Mouse (Mus musculus) megakaryocyte-erythroid progenitor cell, adult 5-6 weeks (primary cell): Measurements from ENCODE around the gene Tnrc6b. TPM values are rescaled to one million over a fixed set of nuclear protein-coding genes. Genes with fewer than 3 reads are reported as not detected.
A peak's percentile ranks its signal among the peaks of the same experiment; 100 is the strongest.

Experiments used
- ATAC-seq: replicated peaks from 2 replicates; pipeline ENCODE4 v1.8.0; 2016; ENCODE audit warnings: mild to moderate bottlenecking, inconsistent platforms; ENCODE audit not compliant: severe bottlenecking, poor library complexity, low FRiP score, low TSS enrichment
- total RNA-seq, 2 experiments: library from RNA; stranded (forward) in 1 of 2; stranded (reverse) in 1 of 2; fragments of 200-1000, 215-1000 nt in 1 of 2; fragments of >200 nt in 1 of 2; fragmentation: Nextera tagmentation in 1 of 2; gene quantifications; 2 replicates each; pipeline ENCODE4 v1.2.3; 2014 to 2017

Tnrc6b gene
- total RNA-seq, 2 experiments from 2014 or later = 48.5 to 89.0 TPM

DNA sequence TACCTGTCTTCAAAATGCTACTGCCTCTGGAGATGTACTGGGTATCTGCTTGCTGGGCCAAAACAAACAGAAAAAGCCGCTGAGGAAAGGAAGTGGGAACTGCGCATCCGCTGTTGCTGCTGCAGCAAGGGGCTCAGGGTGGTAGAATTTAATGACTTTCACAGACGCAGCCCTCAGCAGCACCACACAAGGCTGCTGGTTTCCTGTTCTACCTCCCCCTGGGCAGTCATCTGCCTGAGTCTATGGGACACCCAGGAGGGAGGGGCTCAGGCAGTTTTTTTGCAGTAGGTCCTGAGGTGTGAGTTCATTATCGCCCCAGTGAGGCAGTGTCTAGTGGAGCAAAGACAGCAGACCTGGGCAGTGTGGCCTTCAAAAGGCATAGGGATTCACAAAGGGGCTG lies 13.5 kb upstream of the Tnrc6b start:
- ATAC-seq = 0 out of 2 replicates have a peak, but pooled peaks have one; percentile 20

DNA sequence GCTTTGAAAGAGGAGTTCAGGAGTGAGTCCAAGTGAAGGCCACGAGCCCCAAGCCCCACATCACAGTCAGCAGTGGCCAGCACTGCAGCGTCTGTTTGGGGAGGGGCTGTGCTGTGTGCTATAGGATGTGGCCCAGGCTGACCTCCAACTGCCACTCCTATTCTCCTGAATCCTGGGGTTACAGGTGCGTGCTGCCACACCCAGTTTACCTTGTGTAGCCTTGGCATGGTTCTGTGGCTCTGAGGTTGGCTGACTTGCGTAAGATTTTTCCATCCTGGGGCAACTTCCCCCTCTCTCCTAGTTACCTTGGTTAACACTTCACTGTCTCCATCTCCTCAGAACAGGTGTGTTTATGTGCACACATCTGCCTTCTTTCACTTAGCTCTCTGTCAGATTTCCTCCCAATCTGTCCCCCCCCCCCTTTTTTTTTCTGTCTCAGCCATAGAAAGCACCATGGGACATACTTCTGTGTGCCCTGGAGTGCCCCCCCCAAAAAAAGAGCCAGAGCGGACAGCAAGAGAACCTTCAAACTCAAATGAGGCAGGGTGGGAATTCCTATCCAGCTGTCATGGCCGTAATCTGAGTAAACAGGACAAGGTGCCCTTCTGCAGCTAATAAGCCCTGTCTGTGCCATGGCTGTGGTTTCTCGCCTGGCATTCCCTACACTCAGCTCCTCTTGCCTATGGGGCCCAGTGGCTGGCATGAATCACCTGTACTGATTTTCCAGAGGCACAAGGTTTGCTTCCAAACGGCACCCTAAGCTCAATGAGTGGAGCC lies 9.4 kb upstream of the Tnrc6b start:
- ATAC-seq = no peak

DNA sequence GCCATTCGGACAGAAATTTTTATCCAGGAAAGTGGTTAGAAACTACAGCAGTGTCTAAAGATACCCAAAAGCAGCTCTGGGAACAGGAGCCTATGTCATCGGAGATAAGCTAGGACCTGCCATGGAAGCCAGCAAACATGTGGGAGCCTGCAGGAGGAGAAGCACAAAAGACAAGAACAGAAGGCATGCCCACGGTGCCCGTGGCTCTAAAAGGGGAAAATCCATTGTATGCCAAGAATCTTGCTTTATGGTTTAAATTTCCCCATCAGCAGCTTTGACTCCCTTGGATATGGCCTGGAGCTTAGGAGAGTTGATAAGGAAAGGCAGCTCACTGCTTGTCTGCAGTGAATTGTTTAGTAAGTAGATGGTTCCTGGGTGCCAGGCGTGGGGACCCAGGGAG lies 8.2 kb upstream of the Tnrc6b start:
- ATAC-seq = no peak

DNA sequence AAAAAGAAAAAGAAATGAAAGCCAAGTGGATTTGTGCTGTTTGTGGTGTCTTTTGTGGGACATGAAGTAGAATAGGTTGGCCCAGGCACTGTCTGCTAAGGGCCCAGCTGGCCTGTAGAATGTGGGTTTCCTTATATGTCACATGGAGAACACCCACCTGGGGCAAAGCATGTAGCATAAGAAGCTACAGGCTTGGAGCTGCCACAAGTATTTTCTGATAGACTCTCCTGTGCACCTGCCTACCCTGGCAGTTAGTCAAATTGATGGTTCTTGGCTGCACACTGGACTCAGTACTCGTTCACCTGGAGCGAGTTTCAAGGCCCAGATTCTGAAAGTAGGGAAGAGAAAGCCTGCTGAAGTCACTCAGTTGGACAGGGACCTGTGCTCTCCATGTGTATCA lies 7.6 kb upstream of the Tnrc6b start:
- no peak for ATAC-seq

DNA sequence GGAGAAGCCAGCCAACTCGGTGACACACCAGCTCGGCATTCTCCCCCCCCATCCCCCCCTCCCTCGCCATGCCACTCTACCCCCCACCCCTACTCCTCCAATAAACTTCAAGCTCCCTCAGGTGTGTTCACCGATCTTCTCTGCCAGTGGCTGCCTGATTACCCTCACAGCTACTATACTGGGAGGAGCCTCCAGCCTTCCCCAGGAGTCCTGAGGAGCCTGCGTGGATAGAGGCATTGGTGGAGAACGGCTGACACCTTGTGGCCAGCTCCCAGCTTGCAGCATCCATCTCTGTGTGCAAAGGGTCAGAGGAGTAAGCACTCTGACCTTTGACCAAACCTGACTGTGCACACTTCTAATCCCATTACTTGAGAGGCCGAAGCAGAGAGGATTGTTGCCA lies 6.8 kb upstream of the Tnrc6b start:
- peak; percentile 86 for ATAC-seq

DNA sequence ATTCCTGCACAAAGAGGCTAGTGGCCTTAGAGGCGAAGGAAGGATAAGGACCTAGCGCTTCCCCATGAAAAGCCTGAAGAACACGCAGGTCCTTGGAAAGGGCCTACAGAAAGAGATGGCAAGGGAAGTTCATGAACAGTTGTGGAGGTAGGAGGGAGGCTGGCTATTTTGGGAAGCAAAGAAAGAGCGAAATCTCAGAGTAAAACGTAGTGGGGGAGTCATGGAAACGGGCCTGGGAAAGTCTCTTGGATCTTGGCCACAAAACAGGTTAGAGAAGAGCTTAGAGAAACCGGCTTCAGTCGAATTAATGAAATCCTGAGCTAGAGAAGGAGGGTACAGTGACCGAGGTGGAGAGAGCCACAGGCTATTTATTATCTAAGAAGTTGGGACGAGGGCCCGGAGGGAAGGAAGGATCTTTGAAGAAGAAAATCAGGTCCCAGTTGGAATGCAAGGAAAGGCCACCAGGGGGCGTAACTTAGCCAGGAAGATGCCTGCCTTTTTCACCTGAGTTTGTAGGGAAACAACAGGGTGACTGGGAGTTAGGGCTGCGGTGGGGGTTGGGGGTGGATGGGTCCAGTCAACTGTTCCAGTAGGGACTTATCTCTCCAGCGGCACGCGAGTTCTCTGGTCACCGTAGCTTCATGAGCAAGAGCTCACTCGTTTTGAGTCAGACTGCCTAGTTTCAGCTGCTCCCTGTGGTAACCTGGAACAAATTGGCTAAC lies 5.1 kb upstream of the Tnrc6b start:
- no peak for ATAC-seq

DNA sequence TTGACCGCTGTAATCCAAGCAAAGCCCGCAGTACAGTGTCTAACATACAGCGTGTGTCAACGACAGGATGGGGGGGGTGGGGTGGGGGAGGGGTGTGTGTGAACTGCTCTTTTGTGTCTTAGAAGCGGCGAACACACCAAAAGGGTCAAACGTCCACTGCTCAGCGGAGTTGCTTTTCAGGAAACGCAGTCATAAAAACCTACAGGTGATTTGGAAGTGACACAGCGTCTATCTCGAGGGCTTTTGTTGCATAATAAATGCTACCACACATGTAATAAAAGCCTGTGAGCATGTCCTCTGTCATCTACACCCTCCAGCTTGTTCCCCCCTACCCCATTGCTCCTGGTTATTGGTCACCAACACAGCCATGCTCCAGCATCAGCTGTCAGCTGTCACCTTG lies 4.5 kb upstream of the Tnrc6b start:
- ATAC-seq = no peak

DNA sequence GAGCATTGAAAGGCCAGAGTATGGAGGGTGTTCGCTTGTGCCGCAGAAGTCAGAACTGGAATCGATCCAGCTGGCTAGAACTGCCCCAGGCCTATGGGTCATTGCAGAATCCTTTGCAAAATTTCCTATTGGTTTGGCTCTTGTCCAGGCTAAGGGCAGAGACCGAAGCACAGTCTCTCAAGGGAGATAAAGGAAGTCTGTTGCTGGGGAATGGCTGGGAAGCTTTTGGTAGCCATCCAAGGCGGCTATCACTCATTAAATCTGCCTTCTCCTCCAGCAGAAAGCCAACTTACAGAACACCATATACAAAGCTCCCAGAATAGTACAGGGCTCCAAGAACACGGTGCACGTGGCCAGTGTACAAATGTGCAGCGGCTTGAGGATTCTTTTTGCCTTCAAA lies 4.0 kb upstream of the Tnrc6b start:
- ATAC-seq = no peak

DNA sequence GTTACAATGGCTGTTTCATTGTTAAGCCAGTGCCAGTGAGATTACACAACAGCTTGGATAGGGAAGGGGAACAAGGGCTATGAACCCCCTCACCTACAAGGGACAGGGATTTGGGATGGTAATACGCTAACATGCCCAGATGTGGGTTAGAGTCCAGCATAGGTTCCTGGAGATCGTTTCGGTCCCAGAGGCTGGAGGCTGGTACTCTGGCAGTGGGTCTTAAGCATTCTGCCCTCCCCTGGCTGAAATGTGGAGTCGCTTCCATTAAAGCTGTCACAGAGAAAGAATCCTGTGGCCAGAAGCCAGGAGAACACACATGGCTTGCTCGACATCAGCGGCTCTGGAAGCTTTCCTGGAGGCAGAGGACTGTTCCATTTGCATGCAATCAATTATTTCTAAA lies 1.5 kb upstream of the Tnrc6b start:
- no peak for ATAC-seq

DNA sequence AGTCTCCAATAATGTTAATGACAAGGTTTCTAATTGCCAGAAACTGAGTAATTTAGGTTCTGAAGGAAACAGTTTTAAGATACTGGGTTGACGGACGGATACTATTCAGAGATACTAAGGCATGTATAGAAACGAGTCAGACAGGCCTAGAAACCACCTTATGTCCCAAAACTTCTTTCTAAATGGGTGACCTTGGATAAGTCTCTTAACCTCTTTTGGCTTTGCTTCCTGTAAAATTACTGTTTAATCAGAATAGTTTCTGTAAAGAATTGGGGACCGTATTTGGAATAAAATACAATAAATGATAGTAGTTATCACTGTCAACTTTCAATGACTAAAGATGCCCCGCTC lies 881 bp upstream of the Tnrc6b start:
- ATAC-seq = no peak

DNA sequence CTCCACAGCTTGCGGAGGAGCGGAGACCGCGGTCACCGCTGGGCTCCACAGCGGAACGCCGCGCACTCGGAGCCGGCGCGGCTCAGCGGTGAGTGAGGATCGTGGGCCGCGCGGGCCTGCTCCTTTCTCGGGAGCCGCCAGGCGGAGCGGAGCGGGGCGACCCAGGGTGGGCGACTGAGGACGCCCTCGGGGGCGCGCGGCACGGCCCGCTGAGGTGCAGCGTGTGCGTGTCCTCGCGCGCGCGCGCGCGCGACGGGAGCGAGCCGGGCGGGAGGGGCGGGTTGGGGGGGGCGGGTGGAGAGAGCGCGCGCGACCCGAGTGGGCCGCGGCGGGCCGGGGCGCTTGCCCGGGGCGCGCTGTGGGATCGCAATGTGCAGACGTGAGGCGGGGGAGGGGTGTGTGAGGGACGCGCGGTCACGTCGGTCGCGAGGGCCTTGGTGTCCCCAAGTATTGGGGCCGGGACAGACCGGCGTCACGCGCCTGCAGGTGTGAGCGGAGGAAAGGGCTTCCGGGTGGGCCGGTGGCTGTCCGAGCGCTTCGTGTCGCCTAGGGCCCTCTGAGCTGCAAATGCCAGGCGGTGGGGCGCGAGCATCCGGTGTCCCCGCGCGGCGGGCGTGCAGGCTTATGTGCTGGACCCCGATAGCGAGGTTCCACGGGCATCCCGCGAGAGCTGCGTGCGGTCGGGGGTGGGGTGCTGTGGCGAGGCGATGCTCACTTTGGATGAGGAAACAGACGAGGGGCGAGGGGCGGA lies 463 bp downstream of the Tnrc6b start:
- 0 out of 2 replicates have a peak, but pooled peaks have one; percentile 13 for ATAC-seq

DNA sequence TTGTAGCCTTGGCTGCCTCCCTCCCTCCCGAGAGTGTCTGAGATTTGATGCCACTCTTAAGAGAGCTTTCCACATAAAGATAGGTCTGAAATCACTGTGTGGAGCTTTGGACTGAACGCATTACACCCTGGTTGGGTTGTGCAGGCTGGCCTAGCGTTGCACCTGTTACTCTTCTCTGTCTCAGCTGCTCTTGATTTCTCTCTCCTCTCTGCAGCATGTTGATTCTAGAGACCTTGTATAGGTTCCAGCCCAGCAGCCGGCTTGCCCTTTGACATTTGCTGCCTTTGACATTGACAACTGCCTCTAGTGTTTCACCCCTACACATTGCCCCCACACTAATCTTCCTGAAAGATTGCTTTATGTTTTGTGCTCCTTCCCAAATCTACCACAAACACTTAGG lies 3.2 kb downstream of the Tnrc6b start:
- no peak for ATAC-seq

DNA sequence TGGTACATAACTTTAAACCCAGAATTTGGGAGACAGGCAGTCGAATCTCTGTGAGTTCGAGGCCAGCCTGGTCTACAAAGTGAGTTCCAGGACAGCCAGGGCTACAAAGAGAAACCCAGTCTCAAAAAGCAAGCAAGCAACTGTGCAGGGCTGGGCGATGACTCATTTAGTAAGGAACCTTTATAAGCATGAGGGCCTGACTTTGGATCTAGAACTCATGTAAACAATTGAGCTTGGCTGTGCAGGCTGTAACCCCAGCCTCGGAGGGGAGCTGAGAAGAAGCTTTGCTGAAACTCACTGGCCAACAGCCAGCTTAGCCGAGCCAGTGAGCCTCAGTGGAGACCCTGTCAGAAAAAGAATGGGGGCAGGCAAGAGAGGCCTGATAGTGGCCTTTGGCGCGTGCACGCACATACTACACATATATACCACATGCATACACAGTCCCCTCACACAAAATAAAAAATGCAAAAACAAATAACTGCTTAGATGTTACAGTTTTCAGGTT lies 5.6 kb downstream of the Tnrc6b start:
- ATAC-seq = no peak

DNA sequence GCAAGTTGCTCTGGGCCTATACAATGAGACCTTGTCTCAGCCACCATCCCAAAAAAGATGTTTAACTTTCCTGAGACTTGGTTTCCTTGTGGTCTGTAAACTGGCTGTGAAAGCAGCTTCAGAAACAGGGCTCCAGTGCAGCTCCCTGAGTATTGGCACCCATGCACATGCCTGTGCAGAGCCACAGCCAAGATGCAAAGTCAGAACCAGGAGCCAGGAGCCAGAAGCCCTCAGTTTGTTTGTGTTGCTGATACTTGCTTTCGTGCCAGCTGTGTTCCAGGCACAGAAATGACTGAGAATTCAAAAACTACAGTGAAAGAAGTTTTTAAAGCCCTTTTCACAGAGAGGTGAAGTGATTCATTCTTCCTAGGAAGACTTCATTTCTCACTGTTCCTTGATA lies 6.3 kb downstream of the Tnrc6b start:
- ATAC-seq = no peak

DNA sequence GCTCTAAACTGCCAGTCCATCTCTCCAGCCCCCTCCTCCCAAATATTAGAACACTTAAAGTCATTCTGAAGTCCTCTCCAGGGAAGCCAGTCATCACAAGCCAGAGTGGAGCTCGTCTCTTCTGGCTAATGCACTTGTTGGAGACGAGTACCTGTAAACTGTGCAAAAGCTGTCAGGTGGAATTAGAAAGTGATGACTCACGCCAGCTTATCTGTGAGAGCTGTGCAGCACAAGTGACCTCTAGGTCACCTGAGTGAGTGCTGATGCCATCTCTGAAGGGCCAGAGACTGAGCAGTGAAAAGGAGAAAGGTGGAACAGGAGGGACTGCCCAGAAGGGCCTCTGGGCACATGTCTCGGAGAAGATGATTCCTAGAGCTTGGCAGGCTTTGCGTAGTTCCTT lies 9.1 kb downstream of the Tnrc6b start:
- ATAC-seq = no peak

DNA sequence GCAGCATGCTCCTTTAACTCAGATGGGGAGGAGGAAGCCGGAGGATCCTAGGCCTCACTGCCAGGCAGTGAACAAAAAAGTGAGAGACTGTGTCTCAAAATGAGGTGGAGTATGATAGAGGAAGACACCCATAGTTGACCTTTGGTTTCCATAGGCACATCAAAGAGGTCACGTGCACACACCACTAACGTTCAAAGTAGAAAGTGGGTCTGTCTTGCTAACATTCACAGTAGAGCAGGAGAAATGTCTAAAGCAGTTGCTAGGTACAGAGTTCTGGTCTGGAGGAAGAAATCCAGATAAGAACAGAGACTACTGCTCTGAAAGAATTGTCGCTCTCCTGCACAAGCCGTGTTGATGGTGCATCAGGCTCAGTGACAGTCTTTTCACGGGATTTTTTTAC lies 10.7 kb downstream of the Tnrc6b start:
- no peak for ATAC-seq

DNA sequence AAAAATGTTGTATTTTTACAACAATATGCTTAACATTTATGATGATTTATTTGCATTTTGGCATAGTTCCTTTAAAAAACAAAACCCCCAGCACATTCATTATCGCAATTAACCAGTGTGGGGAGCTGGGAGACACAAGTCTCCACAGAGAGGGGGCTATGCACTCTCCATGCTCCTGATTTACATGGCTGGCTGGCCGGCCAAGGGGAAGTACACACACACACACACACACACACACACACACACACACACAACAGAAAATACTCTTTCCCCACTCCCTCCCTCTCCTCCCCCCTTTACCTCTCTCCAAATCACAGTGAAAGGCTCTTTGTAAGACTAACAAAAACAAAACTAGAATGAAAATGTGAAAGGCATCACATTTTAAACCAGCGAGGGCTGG lies 11.3 kb downstream of the Tnrc6b start:
- ATAC-seq = no peak

DNA sequence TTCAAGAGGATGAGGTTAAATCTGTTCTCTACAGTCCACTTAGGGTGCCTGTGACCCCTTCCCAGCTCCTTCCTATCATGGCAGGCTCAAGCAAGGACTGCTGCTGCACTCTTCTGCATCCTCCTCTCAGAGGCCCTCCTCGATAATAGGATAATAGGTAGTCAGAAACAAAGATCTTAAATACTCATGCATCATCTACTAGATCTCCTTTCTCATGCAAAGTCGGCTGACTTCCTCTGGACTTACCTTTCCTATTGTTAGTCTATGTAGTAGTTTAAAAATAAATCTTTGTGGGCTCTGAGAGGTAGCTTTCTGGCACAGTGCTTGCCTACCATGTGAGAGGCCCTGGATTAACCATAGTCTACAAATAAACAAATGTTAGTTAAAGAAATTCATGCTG lies 18.4 kb downstream of the Tnrc6b start:
- no peak for ATAC-seq

DNA sequence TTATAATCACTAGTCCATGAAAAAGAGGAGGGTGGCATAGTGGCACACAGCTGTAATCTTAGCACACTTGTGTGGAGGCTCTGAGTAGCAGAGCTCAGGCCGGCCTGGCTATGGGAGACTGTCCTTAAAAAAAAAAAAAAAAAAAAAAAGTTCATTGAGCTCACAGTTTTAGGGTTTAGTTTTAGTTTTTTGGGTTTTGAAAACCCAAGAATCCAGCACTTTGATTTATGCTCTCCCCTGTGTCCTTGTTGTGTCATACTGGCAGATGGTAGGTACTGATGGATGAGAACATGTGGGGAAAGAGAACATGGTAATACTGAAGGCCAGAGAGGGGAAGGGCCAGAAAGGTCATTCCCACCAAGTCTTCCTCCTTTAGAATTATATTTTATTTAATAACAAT lies 19.9 kb downstream of the Tnrc6b start:
- no peak for ATAC-seq

DNA sequence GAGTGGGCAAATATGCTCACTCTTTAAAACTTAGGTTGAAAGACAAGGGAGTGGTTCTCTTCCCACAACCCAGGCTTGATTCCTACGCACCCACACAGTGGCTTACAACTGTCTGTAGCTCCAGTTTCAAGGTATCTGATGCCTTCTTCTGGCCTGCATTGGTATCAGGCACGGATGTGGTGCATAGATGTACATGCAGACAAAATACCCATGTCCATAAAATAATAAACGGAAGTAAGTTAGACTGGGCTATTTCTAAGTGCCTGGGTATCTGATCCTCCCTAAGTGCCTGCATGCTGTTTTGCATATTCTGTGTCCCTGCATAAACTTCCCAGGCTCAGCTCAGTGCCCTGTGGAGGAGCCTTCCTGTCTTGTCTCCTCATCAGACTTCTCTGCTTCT lies 20.4 kb downstream of the Tnrc6b start:
- ATAC-seq = no peak
